Mouse (Mus musculus): ENCODE measurements around the gene Slc2a6. TPM values are rescaled to one million over a fixed set of nuclear protein-coding genes. Genes with fewer than 3 reads are reported as not detected.

Slc2a6 gene
- total and polyA plus RNA-seq, 3 experiments: 0.16 TPM; not detected in 2

- TF ChIP-seq GATA2 (IDR thresholded peaks at IDR 0.05; ENCODE audit: borderline replicate concordance, low read depth, low read length): no peak
- no peak for TF ChIP-seq TAL1 (conservative IDR thresholded peaks at IDR 0.05; ENCODE audit: low read depth, low read length)
- TF ChIP-seq POLR2AphosphoS5 (IDR thresholded peaks at IDR 0.05; ENCODE audit: insufficient replicate concordance, low read depth, low read length): no peak
- no peak for TF ChIP-seq GATA1 (IDR thresholded peaks at IDR 0.05; ENCODE audit: borderline replicate concordance, low read length)
- no peak for TF ChIP-seq CTCF (IDR thresholded peaks at IDR 0.05; ENCODE audit: low read depth, low read length)
- H3K9me3 ChIP-seq (replicated peaks): no peaks in the 10 kb centered on the region
- H3K36me3 ChIP-seq (replicated peaks): no peaks in the 10 kb centered on the region
- ATAC-seq (ENCODE audit: extremely low read depth, insufficient number of reproducible peaks, low FRiP score, poor library complexity, severe bottlenecking) (no peak), DNase-seq (ENCODE audit: low spot score) (no peak)
- H3K4me1 ChIP-seq (ENCODE audit: insufficient read depth, low read depth, low read length): peaks cover 19% of the 10 kb centered on the region
- peaks cover 79% of the 10 kb centered on the region for H3K27me3 ChIP-seq (ENCODE audit: insufficient read depth, low read length)
- no peak overlapping the region for H3K4me3 ChIP-seq (ENCODE audit: low read depth, low read length)
Observed at GRCm38 (mm10) chr2:26973960-26974359, 53.8 kb downstream of the Slc2a6 start.

GRCm38 (mm10) chr2:26973116-26973515, 54.7 kb downstream of the Slc2a6 start, which contains the start of gene Adamts13:
Adamts13 (plus strand) TSS chr2:26973416.
- Histone ChIP-seq H3K9me3 (replicated peaks) (no peaks in the 10 kb centered on the region), H3K27me3 (ENCODE audit: insufficient read depth, low read length) (peaks cover 73% of the 10 kb centered on the region), H3K4me1 (ENCODE audit: insufficient read depth, low read depth, low read length) (peaks cover 19% of the 10 kb centered on the region), H3K4me3 (ENCODE audit: low read depth, low read length) (no peak within 1 kb of the TSS; the same call in 1 of the 2 replicates), H3K36me3 (replicated peaks) (no peaks in the 10 kb centered on the region)
- DNase-seq (ENCODE audit: low spot score) (no peak), ATAC-seq (ENCODE audit: extremely low read depth, insufficient number of reproducible peaks, low FRiP score, poor library complexity, severe bottlenecking) (no peak)
- TF ChIP-seq GATA2 (IDR thresholded peaks at IDR 0.05; ENCODE audit: borderline replicate concordance, low read depth, low read length) (no peak), GATA1 (IDR thresholded peaks at IDR 0.05; ENCODE audit: borderline replicate concordance, low read length) (no peak), POLR2AphosphoS5 (IDR thresholded peaks at IDR 0.05; ENCODE audit: insufficient replicate concordance, low read depth, low read length) (no peak), CTCF (IDR thresholded peaks at IDR 0.05; ENCODE audit: low read depth, low read length) (no peak), TAL1 (conservative IDR thresholded peaks at IDR 0.05; ENCODE audit: low read depth, low read length) (no peak)

Other genes starting within 250 kb of the Slc2a6 start
- gene Abo, start 163.0 kb downstream of the Slc2a6 start, total RNA-seq (2014; fragmentation: Nextera tagmentation): not detected in 2 replicates
- 0.05 TPM in 1 of 2 replicates, not detected in the other for gene Abo, start 163.0 kb downstream of the Slc2a6 start, total RNA-seq (2017)
- gene Abo, start 163.0 kb downstream of the Slc2a6 start, polyA plus RNA-seq (2012): not detected in 2 replicates
- gene Surf6, start 125.1 kb downstream of the Slc2a6 start, total RNA-seq (2014; fragmentation: Nextera tagmentation): 20.7 and 37.9 TPM in 2 replicates
- 33.9 and 34.8 TPM in 2 replicates for gene Surf6, start 125.1 kb downstream of the Slc2a6 start, total RNA-seq (2017)
- gene Surf6, start 125.1 kb downstream of the Slc2a6 start, polyA plus RNA-seq (2012): 48.0 and 52.5 TPM in 2 replicates
- gene Med22, start 117.3 kb downstream of the Slc2a6 start, total RNA-seq (2014; fragmentation: Nextera tagmentation): 10.8 and 18.4 TPM in 2 replicates
- 24.6 and 26.0 TPM in 2 replicates for gene Med22, start 117.3 kb downstream of the Slc2a6 start, total RNA-seq (2017)
- gene Med22, start 117.3 kb downstream of the Slc2a6 start, polyA plus RNA-seq (2012): 75.9 and 83.9 TPM in 2 replicates
- gene Rpl7a, start 117.2 kb downstream of the Slc2a6 start, total RNA-seq (2014; fragmentation: Nextera tagmentation): 1,025 and 1,074 TPM in 2 replicates
- gene Rpl7a, start 117.2 kb downstream of the Slc2a6 start, total RNA-seq (2017): 2,095 and 2,519 TPM in 2 replicates
- 4,098 and 5,305 TPM in 2 replicates for gene Rpl7a, start 117.2 kb downstream of the Slc2a6 start, polyA plus RNA-seq (2012)
- gene Surf2, start 111.6 kb downstream of the Slc2a6 start, total RNA-seq (2014; fragmentation: Nextera tagmentation): 69.6 and 91.3 TPM in 2 replicates
- gene Surf2, start 111.6 kb downstream of the Slc2a6 start, total RNA-seq (2017): 73.8 and 81.8 TPM in 2 replicates
- gene Surf2, start 111.6 kb downstream of the Slc2a6 start, polyA plus RNA-seq (2012): 5.7 and 11.1 TPM in 2 replicates
- 119 and 128 TPM in 2 replicates for gene Surf1, start 111.5 kb downstream of the Slc2a6 start, total RNA-seq (2014; fragmentation: Nextera tagmentation)
- 85.6 and 102 TPM in 2 replicates for gene Surf1, start 111.5 kb downstream of the Slc2a6 start, total RNA-seq (2017)
- 25.5 and 38.1 TPM in 2 replicates for gene Surf1, start 111.5 kb downstream of the Slc2a6 start, polyA plus RNA-seq (2012)
- 88.0 and 97.9 TPM in 2 replicates for gene Surf4, start 94.1 kb downstream of the Slc2a6 start, total RNA-seq (2014; fragmentation: Nextera tagmentation)
- 72.9 and 74.6 TPM in 2 replicates for gene Surf4, start 94.1 kb downstream of the Slc2a6 start, total RNA-seq (2017)
- gene Surf4, start 94.1 kb downstream of the Slc2a6 start, polyA plus RNA-seq (2012): 75.3 and 80.7 TPM in 2 replicates
- gene Stkld1, start 94.0 kb downstream of the Slc2a6 start, total RNA-seq (2014; fragmentation: Nextera tagmentation): not detected in 2 replicates
- 0.35 TPM in 1 of 2 replicates, not detected in the other for gene Stkld1, start 94.0 kb downstream of the Slc2a6 start, total RNA-seq (2017)
- gene Stkld1, start 94.0 kb downstream of the Slc2a6 start, polyA plus RNA-seq (2012): 0.02 TPM in 1 of 2 replicates, not detected in the other
- 61.0 and 69.6 TPM in 2 replicates for gene Rexo4, start 63.6 kb downstream of the Slc2a6 start, total RNA-seq (2014; fragmentation: Nextera tagmentation)
- 108 and 115 TPM in 2 replicates for gene Rexo4, start 63.6 kb downstream of the Slc2a6 start, total RNA-seq (2017)
- gene Rexo4, start 63.6 kb downstream of the Slc2a6 start, polyA plus RNA-seq (2012): 77.7 and 125 TPM in 2 replicates
- not detected in 2 replicates for gene Adamts13, start 54.6 kb downstream of the Slc2a6 start, total RNA-seq (2014; fragmentation: Nextera tagmentation)
- not detected in 2 replicates for gene Adamts13, start 54.6 kb downstream of the Slc2a6 start, total RNA-seq (2017)
- gene Adamts13, start 54.6 kb downstream of the Slc2a6 start, polyA plus RNA-seq (2012): not detected in 2 replicates
- gene Cacfd1, start 18.1 kb downstream of the Slc2a6 start, total RNA-seq (2014; fragmentation: Nextera tagmentation): 13.8 and 20.8 TPM in 2 replicates
- gene Cacfd1, start 18.1 kb downstream of the Slc2a6 start, total RNA-seq (2017): 9.5 and 15.8 TPM in 2 replicates
- 7.4 and 8.9 TPM in 2 replicates for gene Cacfd1, start 18.1 kb downstream of the Slc2a6 start, polyA plus RNA-seq (2012)
- gene Mymk, start 44.2 kb upstream of the Slc2a6 start, total RNA-seq (2014; fragmentation: Nextera tagmentation): not detected in 2 replicates
- 0.17 and 0.27 TPM in 2 replicates for gene Mymk, start 44.2 kb upstream of the Slc2a6 start, total RNA-seq (2017)
- gene Mymk, start 44.2 kb upstream of the Slc2a6 start, polyA plus RNA-seq (2012): not detected in 2 replicates
- gene Adamtsl2, start 51.4 kb upstream of the Slc2a6 start, total RNA-seq (2014; fragmentation: Nextera tagmentation): not detected in 2 replicates
- gene Adamtsl2, start 51.4 kb upstream of the Slc2a6 start, total RNA-seq (2017): 0.06 and 0.11 TPM in 2 replicates
- gene Adamtsl2, start 51.4 kb upstream of the Slc2a6 start, polyA plus RNA-seq (2012): not detected in 2 replicates
- not detected in 2 replicates for gene Fam163b, start 114.5 kb upstream of the Slc2a6 start, total RNA-seq (2014; fragmentation: Nextera tagmentation)
- gene Fam163b, start 114.5 kb upstream of the Slc2a6 start, total RNA-seq (2017): 0.16 TPM in 1 of 2 replicates, not detected in the other
- gene Fam163b, start 114.5 kb upstream of the Slc2a6 start, polyA plus RNA-seq (2012): not detected in 2 replicates
- gene Dbh, start 137.2 kb upstream of the Slc2a6 start, total RNA-seq (2014; fragmentation: Nextera tagmentation): not detected in 2 replicates
- 0.05 TPM in 1 of 2 replicates, not detected in the other for gene Dbh, start 137.2 kb upstream of the Slc2a6 start, total RNA-seq (2017)
- gene Dbh, start 137.2 kb upstream of the Slc2a6 start, polyA plus RNA-seq (2012): not detected in 2 replicates
- not detected in 2 replicates for gene Sardh, start 220.3 kb upstream of the Slc2a6 start, total RNA-seq (2014; fragmentation: Nextera tagmentation)
- 0.11 and 0.46 TPM in 2 replicates for gene Sardh, start 220.3 kb upstream of the Slc2a6 start, total RNA-seq (2017)
- gene Sardh, start 220.3 kb upstream of the Slc2a6 start, polyA plus RNA-seq (2012): 0.07 TPM in 1 of 2 replicates, not detected in the other

All from G1E (cell line).